Mouse (Mus musculus) heart, adult 2 months (tissue): Measurements from ENCODE around the gene Atp13a3.

Experiments
- CTCF ChIP-seq: fragments of 200-600 bp; IDR thresholded peaks from 2 replicates; pipeline ENCODE4 v1.8.1; 2022; ENCODE audit warnings: antibody characterized with exemption, mild to moderate bottlenecking, moderate library complexity
- EP300 ChIP-seq: fragments of 200-500 bp; IDR thresholded peaks from 2 replicates; pipeline ENCODE4 v1.6.1; 2011; ENCODE audit warnings: low read depth, low read length, control low read depth; ENCODE audit not compliant: insufficient read depth
- POLR2A ChIP-seq: fragments of 200-500 bp; IDR thresholded peaks from 2 replicates; pipeline ENCODE4 v1.6.1; 2011; ENCODE audit warnings: mild to moderate bottlenecking, low read depth, low read length, control low read depth; ENCODE audit not compliant: insufficient read depth

DNA sequence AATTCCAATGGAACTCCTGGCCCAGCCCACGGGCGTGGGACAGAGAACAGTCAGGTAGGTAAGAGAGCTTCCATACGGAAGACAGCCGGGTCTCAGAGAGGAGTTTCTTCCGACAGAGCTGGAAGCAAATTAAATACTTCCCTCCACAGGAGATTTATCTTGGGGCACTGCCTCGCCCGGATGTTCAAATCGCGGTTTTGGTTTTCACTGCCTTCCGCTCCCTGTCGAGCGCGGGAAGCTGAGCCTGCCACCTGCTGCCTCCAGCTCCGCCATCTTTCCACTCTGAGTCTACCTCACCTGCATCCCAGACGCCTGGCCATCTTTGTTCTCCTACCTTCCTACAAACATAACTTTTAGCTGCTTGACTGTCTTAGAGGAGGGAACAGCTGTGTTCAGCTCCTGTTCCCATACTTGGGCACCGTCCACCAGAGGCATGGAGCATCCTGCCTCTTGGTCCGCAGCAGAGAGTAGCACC lies 16.5 kb downstream of the Atp13a3 start:
- TF ChIP-seq CTCF (no peak), POLR2A (no peak), EP300 (no peak)
